Mouse (Mus musculus): ENCODE measurements around the gene Igsf6. TPM values are rescaled to one million over a fixed set of nuclear protein-coding genes. Genes with fewer than 3 reads are reported as not detected.
A peak's percentile ranks its signal among the peaks of the same experiment; 100 is the strongest.

Gene Igsf6
- polyA plus RNA-seq, 1 experiment, result 2.7 TPM

DNA sequence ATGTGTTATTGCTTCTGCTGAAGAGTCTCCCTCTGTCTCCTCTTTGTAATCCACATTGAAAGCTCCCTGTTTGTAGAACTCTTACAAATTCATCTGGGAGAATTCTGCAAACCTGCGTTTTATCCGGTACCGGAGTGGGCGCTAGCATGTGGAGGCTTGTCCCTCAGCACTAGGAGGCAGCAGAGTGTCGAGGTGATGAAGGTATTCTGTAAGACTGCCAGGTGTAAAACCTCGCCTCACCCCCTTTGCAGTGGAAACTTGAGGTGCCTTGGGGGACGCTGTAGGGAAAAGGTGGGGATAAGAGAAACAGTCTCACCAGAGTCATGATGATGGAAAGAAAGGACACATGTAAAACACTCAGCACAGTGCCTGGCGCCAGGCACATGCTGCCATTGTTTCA lies 54.1 kb downstream of the Igsf6 start:
- DNase-seq, result no peak
- H3K4me3 ChIP-seq (replicated peaks; ENCODE audit: extremely low read depth, low read depth, low read length), result no peak overlapping the region
- H3K4me1 ChIP-seq (ENCODE audit: control insufficient read depth, insufficient read depth, low read length), result no peaks in the 10 kb centered on the region
- 28% methylated on average over 8 of the region's 8 CpGs for WGBS
- TF ChIP-seq POLR2A (IDR thresholded peaks at IDR 0.05; ENCODE audit: borderline replicate concordance, extremely low read depth, low read depth, low read length), result no peak
- peak; percentile 64 for TF ChIP-seq CTCF (IDR thresholded peaks at IDR 0.05; ENCODE audit: insufficient read depth, low read length)

DNA sequence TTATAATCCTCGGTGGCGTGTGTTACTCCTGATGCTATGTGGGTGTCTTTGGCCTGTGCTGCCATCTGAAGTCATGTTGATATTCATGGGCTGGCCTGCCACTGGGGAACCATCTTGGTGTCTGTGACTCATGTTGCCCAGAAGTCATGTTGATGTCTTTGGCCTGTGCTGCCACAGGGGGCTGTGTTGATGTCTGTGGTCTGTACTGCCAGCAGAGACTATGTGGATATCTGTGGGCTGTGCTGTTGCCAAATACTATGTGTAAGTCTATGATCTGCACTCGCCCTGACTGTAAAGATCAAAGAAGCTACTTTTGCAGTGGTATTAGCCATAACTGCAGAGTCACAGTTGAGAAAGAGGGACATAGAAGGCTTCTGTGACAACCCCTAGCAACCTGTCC lies 55.6 kb downstream of the Igsf6 start:
- DNase-seq, result no peak
- Histone ChIP-seq H3K4me1 (ENCODE audit: control insufficient read depth, insufficient read depth, low read length) (no peaks in the 10 kb centered on the region), H3K4me3 (replicated peaks; ENCODE audit: extremely low read depth, low read depth, low read length) (no peak overlapping the region)
- TF ChIP-seq CTCF (IDR thresholded peaks at IDR 0.05; ENCODE audit: insufficient read depth, low read length), result no peak
- TF ChIP-seq POLR2A (IDR thresholded peaks at IDR 0.05; ENCODE audit: borderline replicate concordance, extremely low read depth, low read depth, low read length), result no peak
- 87% methylated on average over 3 of the region's 3 CpGs for WGBS

GRCm38 (mm10) chr7:121014486-121014885 lies 59.9 kb downstream of the Igsf6 start:
- H3K4me3 ChIP-seq (replicated peaks; ENCODE audit: extremely low read depth, low read depth, low read length), result no peak overlapping the region
- no peak for TF ChIP-seq POLR2A (IDR thresholded peaks at IDR 0.05; ENCODE audit: borderline replicate concordance, extremely low read depth, low read depth, low read length)
- no peak for TF ChIP-seq CTCF (IDR thresholded peaks at IDR 0.05; ENCODE audit: insufficient read depth, low read length)
- WGBS, result 66% methylated on average over 10 of the region's 10 CpGs
- no peaks in the 10 kb centered on the region for H3K4me1 ChIP-seq (ENCODE audit: control insufficient read depth, insufficient read depth, low read length)
- DNase-seq, result no peak

Other genes starting within 250 kb of the Igsf6 start
- gene Eef2k, start 231.7 kb downstream of the Igsf6 start, polyA plus RNA-seq (2012; rRNA removed), result 12.0 and 13.9 TPM in 2 replicates
- 12.6 and 14.4 TPM in 2 replicates for gene Polr3e, start 156.8 kb downstream of the Igsf6 start, polyA plus RNA-seq (2012; rRNA removed)
- 15.8 and 18.0 TPM in 2 replicates for gene Cdr2, start 92.3 kb downstream of the Igsf6 start, polyA plus RNA-seq (2012; rRNA removed)
- gene Mfsd13b, start 92.1 kb downstream of the Igsf6 start, polyA plus RNA-seq (2012; rRNA removed), result 0.16 and 0.19 TPM in 2 replicates
- gene Mettl9, start 40.1 kb downstream of the Igsf6 start, polyA plus RNA-seq (2012; rRNA removed), result 17.9 and 24.6 TPM in 2 replicates
- gene Otoa, start 7.1 kb upstream of the Igsf6 start, polyA plus RNA-seq (2012; rRNA removed), result 0.03 and 0.05 TPM in 2 replicates

Measured in lung, adult 2 months (tissue).